16 mouse cellular contexts compared by ENCODE assay signal in the genomic region with DNA sequence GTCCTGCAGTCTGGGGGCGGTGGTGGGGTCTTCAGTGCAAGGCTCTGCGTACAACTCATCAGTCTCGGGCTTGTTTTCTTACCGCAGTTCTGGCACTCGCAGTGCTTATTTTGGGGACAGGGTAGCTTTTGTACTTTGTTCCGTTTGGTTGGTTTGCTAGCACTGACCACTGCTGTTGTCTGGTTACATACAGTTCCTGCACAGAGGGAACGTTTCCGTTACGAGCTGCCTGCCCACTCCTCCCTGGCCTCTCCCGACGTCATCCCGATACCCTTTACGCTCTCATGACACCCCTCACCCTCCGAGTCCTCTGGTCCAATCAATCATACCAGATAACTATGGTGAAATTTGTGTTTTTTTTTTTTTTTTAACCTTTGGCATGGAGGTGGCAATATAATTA. TPM values are rescaled to one million over a fixed set of nuclear protein-coding genes. Genes with fewer than 3 reads are reported as not detected.
A peak's percentile ranks its signal among the peaks of the same experiment; 100 is the strongest.
DNase-seq lines count a peak whose midpoint lies in the region; ATAC-seq and TF ChIP-seq lines count a peak whose summit lies in the region.
"Had no signal": no experiment of that assay in that cellular context is flagged by ENCODE, and none has a peak within 500 bp of the region (broad histone marks: within the 10 kb centered on the region; RNA-seq: fewer than 3 reads in every experiment).

No protein-coding gene starts in this region.

- 8% methylated on average over 14 of the region's 14 CpGs for WGBS in liver, adult 2 months
- 65% methylated on average over 14 of the region's 14 CpGs for WGBS in kidney, embryonic 14.5 days
- WGBS in liver, embryonic 13.5 days (ENCODE audit: insufficient replicate concordance), result 47% methylated on average over 14 of the region's 14 CpGs

- H3K4me2 ChIP-seq in kidney, embryonic 14.5 days (replicated peaks; ENCODE audit: low read depth, low read length), result no peak overlapping the region
- peak overlapping the region; percentile 93 for H3K4me2 ChIP-seq in liver, embryonic 13.5 days
- H3K4me2 ChIP-seq: lung, embryonic 15.5 days had no signal

- no peak for ATAC-seq in kidney, embryonic 14.5 days (ENCODE audit: low FRiP score, low TSS enrichment)
- ATAC-seq in liver, embryonic 13.5 days (ENCODE audit: low read depth), result no peak
- no peak for ATAC-seq in monocyte, adult 5-6 weeks (replicated peaks; ENCODE audit: insufficient number of reproducible peaks, low FRiP score, low TSS enrichment, poor library complexity, severe bottlenecking)
- ATAC-seq: forebrain, embryonic 14.5 days; hindbrain, postnatal 0 days had no signal

- H3K27ac ChIP-seq in liver, adult 2 months (replicated peaks; ENCODE audit: insufficient read depth, low read depth, low read length), result peak overlapping the region; percentile 99
- peak overlapping the region; percentile 24; the same call in 1 of the 2 replicates for H3K27ac ChIP-seq in kidney, embryonic 14.5 days (ENCODE audit: low read depth, low read length)
- peak overlapping the region; percentile 63 for H3K27ac ChIP-seq in liver, embryonic 13.5 days
- H3K27ac ChIP-seq: hindbrain, postnatal 0 days; lung, embryonic 15.5 days had no signal

- H3K27me3 ChIP-seq in liver, adult 2 months (ENCODE audit: control insufficient read depth, insufficient read depth, low read length), result no peaks in the 10 kb centered on the region
- no peaks in the 10 kb centered on the region for H3K27me3 ChIP-seq in kidney, embryonic 14.5 days (ENCODE audit: control insufficient read depth, insufficient read depth, low read length)
- no peaks in the 10 kb centered on the region for H3K27me3 ChIP-seq in liver, embryonic 13.5 days
- H3K27me3 ChIP-seq: lung, embryonic 15.5 days had no signal

- H3K4me1 ChIP-seq in liver, adult 2 months (ENCODE audit: control insufficient read depth, insufficient read depth, low read length), result peaks cover 22% of the 10 kb centered on the region
- H3K4me1 ChIP-seq in kidney, embryonic 14.5 days (ENCODE audit: control insufficient read depth, insufficient read depth, low read length), result peaks cover 21% of the 10 kb centered on the region
- H3K4me1 ChIP-seq in liver, embryonic 13.5 days (replicated peaks), result peaks cover 50% of the 10 kb centered on the region

- H3K9me3 ChIP-seq in kidney, embryonic 14.5 days (ENCODE audit: control insufficient read depth, low read length), result no peaks in the 10 kb centered on the region
- H3K9me3 ChIP-seq in liver, embryonic 13.5 days (replicated peaks), result no peaks in the 10 kb centered on the region
- H3K9me3 ChIP-seq: lung, embryonic 15.5 days had no signal

- H3K4me3 ChIP-seq in liver, adult 2 months (ENCODE audit: insufficient read depth, low read depth, low read length), result peak overlapping the region; percentile 89
- no peak overlapping the region for H3K4me3 ChIP-seq in kidney, embryonic 14.5 days (ENCODE audit: low read length)
- H3K4me3 ChIP-seq in liver, embryonic 13.5 days (replicated peaks), result 0 out of 2 replicates have a peak overlapping the region, but pooled peaks have one; percentile 6
- H3K4me3 ChIP-seq: lung, embryonic 15.5 days; myocyte had no signal

- H3K9ac ChIP-seq in liver, adult 2 months (ENCODE audit: low read depth, low read length), result peak overlapping the region; percentile 85
- H3K9ac ChIP-seq in kidney, embryonic 14.5 days (ENCODE audit: low read depth, low read length), result no peak overlapping the region
- no peak overlapping the region for H3K9ac ChIP-seq in liver, embryonic 13.5 days
- H3K9ac ChIP-seq: lung, embryonic 15.5 days had no signal

- H3K79me2 ChIP-seq in liver, adult 2 months (ENCODE audit: control insufficient read depth, insufficient read depth, low read length), result peaks cover 36% of the 10 kb centered on the region

- H3K36me3 ChIP-seq in liver, adult 2 months (ENCODE audit: control insufficient read depth, insufficient read depth, low read length), result peaks cover 11% of the 10 kb centered on the region; the same call in 1 of the 2 replicates
- H3K36me3 ChIP-seq in kidney, embryonic 14.5 days (ENCODE audit: control insufficient read depth, insufficient read depth, low read length), result peaks cover 10% of the 10 kb centered on the region
- peaks cover 11% of the 10 kb centered on the region for H3K36me3 ChIP-seq in liver, embryonic 13.5 days

- TF ChIP-seq POLR2A in liver, adult 2 months (IDR thresholded peaks at IDR 0.05; ENCODE audit: extremely low read depth, insufficient read depth, low read length), result peak; percentile 37; the same call in 1 of the 2 replicates

- TF ChIP-seq CTCF in liver, adult 2 months (IDR thresholded peaks at IDR 0.05; ENCODE audit: low read depth, low read length), result no peak

- peak; percentile 52 for DNase-seq in adrenal gland, postnatal 14 days
- no peak for DNase-seq in adrenal gland, postnatal 25 days
- DNase-seq in liver, adult 2 months (ENCODE audit: extremely low read depth, low read depth, low spot score), result peak; percentile 99
- DNase-seq in liver, result no peak
- DNase-seq in liver, embryonic 13.5 days, result no peak
- no peak for DNase-seq in c-Kit-positive CD71-positive TER-119-positive erythroid progenitor cells, embryonic 14.5 days (ENCODE audit: low spot score)
- DNase-seq: cerebellum, adult 2 months; left cerebral cortex, postnatal 4 days; right cerebral cortex, adult 18-20 months; spleen, adult 18-20 months had no signal

RNA-seq across cellular contexts. Expression of a gene that starts 2.6 kb away (rescaled TPM):
- total RNA-seq in adrenal gland, postnatal 14 days (2021), result 132 and 137 TPM in 2 replicates
- total RNA-seq in adrenal gland, postnatal 25 days (2021), result 154 and 189 TPM in 2 replicates
- 66.7 and 90.9 TPM in 2 replicates for total RNA-seq in liver, adult 2 months (2014; rRNA removed)
- polyA plus RNA-seq in liver, adult 2 months (2012; rRNA removed), result 140 and 169 TPM in 2 replicates
- polyA plus RNA-seq in kidney, embryonic 14.5 days (2014; fragmentation: Nextera tagmentation; extraction: Ambion mirVana), result 26.2 and 46.1 TPM in 2 replicates
- polyA plus RNA-seq in liver, embryonic 13.5 days (2015; fragmentation: Nextera tagmentation; extraction: Ambion mirVana), result 14.9 and 17.3 TPM in 2 replicates
- 45.5 to 72.9 TPM (median 56.5 TPM) in 3 replicates for total RNA-seq in monocyte, adult 5-6 weeks (2017)

RNA-seq across cellular contexts. Expression of a gene that starts 28.3 kb away (rescaled TPM):
- 11.5 and 12.7 TPM in 2 replicates for total RNA-seq in adrenal gland, postnatal 14 days (2021)
- total RNA-seq in adrenal gland, postnatal 25 days (2021), result 8.0 and 12.7 TPM in 2 replicates
- 33.8 and 34.6 TPM in 2 replicates for total RNA-seq in liver, adult 2 months (2014; rRNA removed)
- polyA plus RNA-seq in liver, adult 2 months (2012; rRNA removed), result 13.9 and 15.1 TPM in 2 replicates
- polyA plus RNA-seq in kidney, embryonic 14.5 days (2014; fragmentation: Nextera tagmentation; extraction: Ambion mirVana), result 18.1 and 25.1 TPM in 2 replicates
- 18.3 and 19.8 TPM in 2 replicates for polyA plus RNA-seq in liver, embryonic 13.5 days (2015; fragmentation: Nextera tagmentation; extraction: Ambion mirVana)
- 8.9 to 11.1 TPM (median 10.2 TPM) in 3 replicates for total RNA-seq in monocyte, adult 5-6 weeks (2017)

RNA-seq across cellular contexts. Expression of a gene that starts 28.5 kb away (rescaled TPM):
- total RNA-seq in adrenal gland, postnatal 14 days (2021), result 57.0 and 60.7 TPM in 2 replicates
- 50.3 and 61.0 TPM in 2 replicates for total RNA-seq in adrenal gland, postnatal 25 days (2021)
- 21.9 and 25.1 TPM in 2 replicates for total RNA-seq in liver, adult 2 months (2014; rRNA removed)
- polyA plus RNA-seq in liver, adult 2 months (2012; rRNA removed), result 8.7 and 12.7 TPM in 2 replicates
- 98.3 and 182 TPM in 2 replicates for polyA plus RNA-seq in kidney, embryonic 14.5 days (2014; fragmentation: Nextera tagmentation; extraction: Ambion mirVana)
- polyA plus RNA-seq in liver, embryonic 13.5 days (2015; fragmentation: Nextera tagmentation; extraction: Ambion mirVana), result 29.8 and 32.1 TPM in 2 replicates
- 7.1 to 26.2 TPM (median 18.2 TPM) in 3 replicates for total RNA-seq in monocyte, adult 5-6 weeks (2017)

Comparison
In these comparisons a context has a peak if more than half of its experiments do, and no peak if none do; other contexts are left out.
1. DNase-seq: peak in adrenal gland, postnatal 14 days (single experiment) and liver, adult 2 months (single experiment); none in adrenal gland, postnatal 25 days (single experiment), liver (single experiment), liver, embryonic 13.5 days (single experiment) and c-Kit-positive CD71-positive TER-119-positive erythroid progenitor cells, embryonic 14.5 days (single experiment).
2. H3K27ac ChIP-seq: peak in every context shown above with its lines; median percentile 99 in liver, adult 2 months; 63 in liver, embryonic 13.5 days; 24 in kidney, embryonic 14.5 days.